Mouse (Mus musculus) liver, embryonic 12.5 days (tissue): ENCODE results near the gene Gm21762. TPM values are rescaled to one million over a fixed set of nuclear protein-coding genes. Genes with fewer than 3 reads are reported as not detected.
"Not testable (repeated sequence)": the region's sequence is repeated elsewhere in the genome, so short reads cannot be mapped to it uniquely, and the experiment has no call there.

Experiments
- ATAC-seq: fragments of 200-750 bp; cut with Nextera tagmentation; 2 replicates; pipeline ENCODE4 v1.8.0; 2017; ENCODE audit warnings: moderate number of reproducible peaks, mild to moderate bottlenecking, moderate library complexity
- H3K27ac ChIP-seq: fragments of 300-500 bp; sonication (generic); 2 replicates; pipeline ENCODE4 v1.5.1; 2016; ENCODE audit warnings: mild to moderate bottlenecking
- H3K27me3 ChIP-seq: fragments of 300-500 bp; sonication (generic); replicated peaks from 2 replicates; pipeline ENCODE4 v1.6.1; 2016; ENCODE audit warnings: mild to moderate bottlenecking, moderate library complexity
- H3K36me3 ChIP-seq: fragments of 300-500 bp; sonication (generic); 2 replicates; pipeline ENCODE4 v1.6.1; 2016; ENCODE audit warnings: mild to moderate bottlenecking, moderate library complexity
- H3K4me1 ChIP-seq: fragments of 300-500 bp; sonication (generic); 2 replicates; pipeline ENCODE4 v1.6.1; 2016
- H3K4me2 ChIP-seq: fragments of 300-500 bp; sonication (generic); 2 replicates; pipeline ENCODE4 v1.6.1; 2016; ENCODE audit warnings: mild to moderate bottlenecking, moderate library complexity
- H3K4me3 ChIP-seq: fragments of 300-500 bp; sonication (generic); 2 replicates; pipeline ENCODE4 v1.5.1; 2016; ENCODE audit warnings: mild to moderate bottlenecking, moderate library complexity
- H3K9ac ChIP-seq: fragments of 300-500 bp; sonication (generic); 2 replicates; pipeline ENCODE4 v1.6.1; 2016; ENCODE audit warnings: mild to moderate bottlenecking, moderate library complexity
- H3K9me3 ChIP-seq: fragments of 300-500 bp; sonication (generic); replicated peaks from 2 replicates; pipeline ENCODE4 v1.6.1; 2016; ENCODE audit warnings: mild to moderate bottlenecking, moderate library complexity
- WGBS: fragments of 180-500 bp; shearing (Covaris S2); methylation state at CpG from one replicate; pipeline ENCODE4 v1.1.7; 2016; ENCODE audit not compliant: insufficient replicate concordance; 5-methylcytosine and 5-hydroxymethylcytosine counted together
- polyA plus RNA-seq: library from polyadenylated mRNA; unstranded; fragments of >200 nt; fragmentation: Nextera tagmentation; extraction: Ambion mirVana; gene quantifications from 2 replicates; pipeline ENCODE4 v1.2.1, GENCODE M21; 2016

Gene Gm21762
- not detected in 2 replicates for polyA plus RNA-seq

GRCm38 (mm10) chr13:120215847-120216246, at the start of gene Gm21762:
Gm21762 (minus strand) TSS chr13:120215947.
- not testable (repeated sequence) for ATAC-seq, H3K4me3 ChIP-seq, H3K4me2 ChIP-seq, H3K27ac ChIP-seq, H3K27me3 ChIP-seq, H3K9ac ChIP-seq, H3K36me3 ChIP-seq, H3K9me3 ChIP-seq, H3K4me1 ChIP-seq
- no CpG with 5 or more reads among the region's 2 CpGs for WGBS

GRCm38 (mm10) chr13:120262870-120263269, 47.1 kb upstream of the Gm21762 start, which contains the start of gene AF067061:
AF067061 (plus strand) TSS chr13:120263114.
- not testable (repeated sequence) for H3K9me3 ChIP-seq, H3K27ac ChIP-seq, H3K27me3 ChIP-seq, H3K4me3 ChIP-seq, H3K4me1 ChIP-seq, H3K36me3 ChIP-seq, H3K4me2 ChIP-seq, H3K9ac ChIP-seq, ATAC-seq
- WGBS, result 62% methylated on average over 2 of the region's 2 CpGs

GRCm38 (mm10) chr13:120259718-120260117, 44.0 kb upstream of the Gm21762 start:
- not testable (repeated sequence) for H3K27me3 ChIP-seq, H3K4me2 ChIP-seq, H3K9ac ChIP-seq, H3K9me3 ChIP-seq, ATAC-seq, H3K4me1 ChIP-seq, H3K27ac ChIP-seq, H3K4me3 ChIP-seq, H3K36me3 ChIP-seq
- WGBS, result 40% methylated on average over 2 of the region's 3 CpGs

- H3K9me3 ChIP-seq, H3K4me1 ChIP-seq, H3K4me3 ChIP-seq, H3K9ac ChIP-seq, H3K27me3 ChIP-seq, H3K4me2 ChIP-seq, ATAC-seq, H3K27ac ChIP-seq, H3K36me3 ChIP-seq: not testable (repeated sequence)
- WGBS, result 65% methylated on average over 3 of the region's 3 CpGs
These were observed 43.3 kb upstream of the Gm21762 start for GRCm38 (mm10) chr13:120258817-120259658.

- not testable (repeated sequence) for H3K4me2 ChIP-seq, H3K27me3 ChIP-seq, H3K27ac ChIP-seq, H3K9ac ChIP-seq, H3K4me3 ChIP-seq, ATAC-seq, H3K36me3 ChIP-seq, H3K4me1 ChIP-seq, H3K9me3 ChIP-seq
- 54% methylated on average over 2 of the region's 3 CpGs for WGBS
These were observed 35.6 kb upstream of the Gm21762 start for GRCm38 (mm10) chr13:120251208-120251924.

- H3K9me3 ChIP-seq, H3K4me2 ChIP-seq, H3K27me3 ChIP-seq, H3K36me3 ChIP-seq, H3K4me1 ChIP-seq, H3K27ac ChIP-seq, H3K4me3 ChIP-seq, H3K9ac ChIP-seq, ATAC-seq: not testable (repeated sequence)
These were observed 23.1 kb upstream of the Gm21762 start, which contains the start of gene Gm21731 for GRCm38 (mm10) chr13:120238811-120239210. Gm21731 (plus strand) TSS chr13:120239111.

GRCm38 (mm10) chr13:120232447-120233049, 16.8 kb upstream of the Gm21762 start:
- H3K27me3 ChIP-seq, H3K4me2 ChIP-seq, H3K27ac ChIP-seq, H3K4me1 ChIP-seq, H3K9me3 ChIP-seq, H3K9ac ChIP-seq, ATAC-seq, H3K4me3 ChIP-seq, H3K36me3 ChIP-seq: not testable (repeated sequence)
- 65% methylated on average over 13 of the region's 25 CpGs for WGBS

- ATAC-seq, result not testable (repeated sequence)
- 87% methylated on average over 17 of the region's 17 CpGs for WGBS
These were observed 16.1 kb upstream of the Gm21762 start for GRCm38 (mm10) chr13:120231798-120232197.

GRCm38 (mm10) chr13:120223012-120223659, 7.4 kb upstream of the Gm21762 start:
- H3K9ac ChIP-seq, H3K9me3 ChIP-seq, H3K4me3 ChIP-seq, H3K27ac ChIP-seq, H3K4me1 ChIP-seq, H3K36me3 ChIP-seq, H3K27me3 ChIP-seq, H3K4me2 ChIP-seq, ATAC-seq: not testable (repeated sequence)
- WGBS, result 86% methylated on average over 16 of the region's 25 CpGs

More at GRCm38 (mm10) chr13:120231798-120232197, 16.1 kb upstream of the Gm21762 start:
- H3K27me3 ChIP-seq, H3K4me1 ChIP-seq, H3K4me2 ChIP-seq, H3K36me3 ChIP-seq, H3K4me3 ChIP-seq, H3K9ac ChIP-seq, H3K9me3 ChIP-seq, H3K27ac ChIP-seq: not testable (repeated sequence)

- not testable (repeated sequence) for H3K4me2 ChIP-seq, H3K27ac ChIP-seq, H3K9ac ChIP-seq, ATAC-seq, H3K27me3 ChIP-seq, H3K9me3 ChIP-seq, H3K36me3 ChIP-seq, H3K4me1 ChIP-seq, H3K4me3 ChIP-seq
- 67% methylated on average over 5 of the region's 5 CpGs for WGBS
These were observed 5.2 kb upstream of the Gm21762 start for GRCm38 (mm10) chr13:120220922-120221321.

- not testable (repeated sequence) for H3K27ac ChIP-seq, H3K36me3 ChIP-seq, H3K9me3 ChIP-seq, H3K4me2 ChIP-seq, H3K27me3 ChIP-seq, H3K4me3 ChIP-seq, ATAC-seq, H3K9ac ChIP-seq, H3K4me1 ChIP-seq
- WGBS, result 54% methylated on average over 7 of the region's 8 CpGs
These were observed 19.4 kb downstream of the Gm21762 start for GRCm38 (mm10) chr13:120196189-120196821.
